Mouse (Mus musculus) hindbrain, embryonic 16.5 days (tissue): ENCODE results near the gene Olfr229. TPM values are rescaled to one million over a fixed set of nuclear protein-coding genes. Genes with fewer than 3 reads are reported as not detected.
"Not testable (repeated sequence)": the region's sequence is repeated elsewhere in the genome, so short reads cannot be mapped to it uniquely, and the experiment has no call there.

Experiments used
- ATAC-seq: fragments of 200-750 bp; cut with Nextera tagmentation; 2 replicates; pipeline ENCODE4 v1.8.0; 2017; ENCODE audit warnings: moderate TSS enrichment, moderate library complexity
- H3K27ac ChIP-seq: fragments of 300-500 bp; sonication (generic); 2 replicates; pipeline ENCODE4 v1.5.1; 2014; ENCODE audit warnings: low read depth, mild to moderate bottlenecking, control low read depth, low read length, moderate library complexity
- H3K27me3 ChIP-seq: fragments of 300-500 bp; sonication (generic); replicated peaks from 2 replicates; pipeline ENCODE4 v1.6.1; 2014; ENCODE audit warnings: low read length; ENCODE audit not compliant: control insufficient read depth, insufficient read depth
- H3K36me3 ChIP-seq: fragments of 300-500 bp; sonication (generic); 2 replicates; pipeline ENCODE4 v1.6.1; 2014; ENCODE audit warnings: mild to moderate bottlenecking, low read length, moderate library complexity, mixed read lengths; ENCODE audit not compliant: control insufficient read depth, insufficient read depth
- H3K4me1 ChIP-seq: fragments of 300-500 bp; sonication (generic); 2 replicates; pipeline ENCODE4 v1.6.1; 2014; ENCODE audit warnings: low read depth, low read length; ENCODE audit not compliant: control insufficient read depth, insufficient read depth
- H3K4me2 ChIP-seq: fragments of 300-500 bp; sonication (generic); 2 replicates; pipeline ENCODE4 v1.6.1; 2014; ENCODE audit warnings: mild to moderate bottlenecking, low read length, control low read depth, moderate library complexity
- H3K4me3 ChIP-seq: fragments of 300-500 bp; sonication (generic); 2 replicates; pipeline ENCODE4 v1.5.1; 2014; ENCODE audit warnings: mild to moderate bottlenecking, low read length, control low read depth, moderate library complexity
- H3K9ac ChIP-seq: fragments of 300-500 bp; sonication (generic); 2 replicates; pipeline ENCODE4 v1.6.1; 2014; ENCODE audit warnings: low read depth, mild to moderate bottlenecking, control low read depth, low read length, moderate library complexity
- H3K9me3 ChIP-seq: fragments of 300-500 bp; sonication (generic); 2 replicates; pipeline ENCODE4 v1.6.1; 2014; ENCODE audit warnings: mild to moderate bottlenecking, low read length, moderate library complexity; ENCODE audit not compliant: control insufficient read depth
- WGBS: fragments of 180-500 bp; shearing (Covaris S2); extraction: QIAGEN DNeasy Blood & Tissue Kit; methylation state at CpG from one replicate; pipeline ENCODE4 v1.1.7; 2014; 5-methylcytosine and 5-hydroxymethylcytosine counted together
- polyA plus RNA-seq: library from polyadenylated mRNA; unstranded; fragments of >200 nt; fragmentation: Nextera tagmentation; extraction: Ambion mirVana; gene quantifications from 2 replicates; pipeline ENCODE4 v1.2.1, GENCODE M21; 2015

Olfr229 gene
- polyA plus RNA-seq, 1 experiment from 2014 or later: not detected

DNA sequence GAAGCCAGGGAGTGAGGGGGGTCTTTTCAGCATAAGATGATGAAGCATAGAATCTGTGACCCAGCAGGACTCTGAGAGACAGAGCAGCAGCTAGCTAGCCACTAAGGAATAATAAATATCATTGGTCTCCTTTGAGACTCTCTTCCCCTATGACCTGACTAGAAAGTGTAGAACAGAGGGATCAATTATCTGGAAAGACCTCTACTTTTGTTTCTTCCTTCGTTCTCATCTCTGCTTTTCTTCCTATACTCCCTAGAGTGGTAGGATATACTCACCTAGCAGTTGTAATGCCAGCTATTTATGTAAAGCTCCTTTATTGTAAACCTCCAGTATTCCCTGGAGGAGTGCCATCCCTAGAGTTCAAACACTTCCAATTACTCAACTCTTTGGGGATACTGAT lies 44.8 kb downstream of the Olfr229 start, which contains the start of gene Olfr975:
Gene Olfr975, minus strand, starts transcription at position 101 of the 400 bp plus-strand sequence.
- H3K36me3 ChIP-seq: no peaks in the 10 kb centered on the region
- no peak within 1 kb of the TSS for H3K27ac ChIP-seq
- no peak for ATAC-seq
- H3K4me1 ChIP-seq: no peaks in the 10 kb centered on the region
- H3K4me3 ChIP-seq: no peak within 1 kb of the TSS
- no peak within 1 kb of the TSS for H3K4me2 ChIP-seq
- no peaks in the 10 kb centered on the region for H3K27me3 ChIP-seq
- no peak within 1 kb of the TSS for H3K9ac ChIP-seq
- no peaks in the 10 kb centered on the region for H3K9me3 ChIP-seq
- WGBS: 74% methylated on average over 1 of the region's 1 CpGs

DNA sequence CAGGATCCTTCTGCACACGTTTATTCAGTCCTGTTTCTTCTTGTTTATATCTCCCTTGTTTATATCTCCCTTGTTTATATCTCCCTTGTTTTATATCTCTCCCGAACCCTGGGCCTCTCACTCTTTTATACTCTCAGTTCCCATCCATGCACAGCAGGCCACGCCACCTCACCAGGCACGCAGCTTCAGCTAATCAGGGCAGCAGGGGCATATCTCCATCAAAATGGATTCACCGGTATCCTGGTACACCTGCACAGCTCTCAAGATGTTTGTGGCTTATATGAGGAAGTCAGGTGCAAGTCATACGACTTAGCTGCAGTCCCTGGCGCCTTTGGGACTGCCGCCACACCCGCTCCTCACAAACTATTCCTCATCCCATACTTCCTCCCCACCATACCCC lies 53.9 kb downstream of the Olfr229 start, which contains the start of gene Olfr976:
Gene Olfr976, minus strand, starts transcription at position 101 of the 400 bp plus-strand sequence.
- not testable (repeated sequence) for H3K4me1 ChIP-seq, H3K27me3 ChIP-seq, H3K4me3 ChIP-seq, H3K27ac ChIP-seq, H3K9me3 ChIP-seq, ATAC-seq, H3K9ac ChIP-seq, H3K36me3 ChIP-seq, H3K4me2 ChIP-seq
- WGBS: 84% methylated on average over 6 of the region's 9 CpGs

Other genes with a start within 250 kb of the Olfr229 start
- gene Olfr963, start 240.1 kb upstream of the Olfr229 start, polyA plus RNA-seq: not detected in 2 replicates
- gene Olfr149, start 200.2 kb upstream of the Olfr229 start, polyA plus RNA-seq: not detected in 2 replicates
- gene Olfr965, start 196.0 kb upstream of the Olfr229 start, polyA plus RNA-seq: not detected in 2 replicates
- not detected in 2 replicates for gene Olfr150, start 176.4 kb upstream of the Olfr229 start, polyA plus RNA-seq
- gene Olfr967, start 161.1 kb upstream of the Olfr229 start, polyA plus RNA-seq: not detected in 2 replicates
- not detected in 2 replicates for gene Olfr968, start 124.1 kb upstream of the Olfr229 start, polyA plus RNA-seq
- gene Olfr969, start 116.4 kb upstream of the Olfr229 start, polyA plus RNA-seq: not detected in 2 replicates
- not detected in 2 replicates for gene Olfr970, start 98.5 kb upstream of the Olfr229 start, polyA plus RNA-seq
- not detected in 2 replicates for gene Olfr971, start 70.5 kb upstream of the Olfr229 start, polyA plus RNA-seq
- gene Olfr972, start 40.9 kb upstream of the Olfr229 start, polyA plus RNA-seq: not detected in 2 replicates
- not detected in 2 replicates for gene Olfr974, start 30.2 kb downstream of the Olfr229 start, polyA plus RNA-seq
- gene Olfr975, start 44.7 kb downstream of the Olfr229 start, polyA plus RNA-seq: 0.05 TPM in 1 of 2 replicates, not detected in the other
- gene Olfr976, start 53.8 kb downstream of the Olfr229 start, polyA plus RNA-seq: not detected in 2 replicates
- gene Olfr978, start 84.8 kb downstream of the Olfr229 start, polyA plus RNA-seq: not detected in 2 replicates
- gene Olfr979, start 96.1 kb downstream of the Olfr229 start, polyA plus RNA-seq: not detected in 2 replicates
- not detected in 2 replicates for gene Olfr980, start 102.2 kb downstream of the Olfr229 start, polyA plus RNA-seq
- gene Olfr981, start 114.1 kb downstream of the Olfr229 start, polyA plus RNA-seq: not detected in 2 replicates
- gene Olfr982, start 166.5 kb downstream of the Olfr229 start, polyA plus RNA-seq: not detected in 2 replicates
- gene Olfr983, start 186.3 kb downstream of the Olfr229 start, polyA plus RNA-seq: not detected in 2 replicates
- not detected in 2 replicates for gene Olfr984, start 206.9 kb downstream of the Olfr229 start, polyA plus RNA-seq
- not detected in 2 replicates for gene Olfr985, start 222.8 kb downstream of the Olfr229 start, polyA plus RNA-seq
- not detected in 2 replicates for gene Tmem225, start 240.8 kb downstream of the Olfr229 start, polyA plus RNA-seq